Mouse (Mus musculus) subcutaneous adipose tissue, adult 2 months (tissue): ENCODE data around the gene Olfr318. TPM values are rescaled to one million over a fixed set of nuclear protein-coding genes. Genes with fewer than 3 reads are reported as not detected.

Source experiments
- polyA plus RNA-seq: library from polyadenylated mRNA; depleted of rRNA; stranded (reverse); fragments of >200 nt; gene quantifications from 2 replicates; pipeline ENCODE4 v1.2.3, GENCODE M21; 2012; ENCODE audit warnings: low replicate concordance; rRNA removed

The Olfr318 gene
- polyA plus RNA-seq = not detected in 2 replicates

GRCm38 (mm10) chr11:58723914-58724313 lies at the start of gene Olfr318:
Olfr318 (minus strand) TSS chr11:58724014.

GRCm38 (mm10) chr11:58772888-58773287 lies 49.1 kb upstream of the Olfr318 start, which contains the start of gene Olfr315:
Olfr315 (plus strand) TSS chr11:58773188.

GRCm38 (mm10) chr11:58752434-58752833 lies 28.6 kb upstream of the Olfr318 start, which contains the start of gene Olfr316:
Olfr316 (plus strand) TSS chr11:58752734.

GRCm38 (mm10) chr11:58738792-58739262 lies 15.0 kb upstream of the Olfr318 start, which contains the start of gene Olfr317:
Olfr317 (minus strand) TSS chr11:58739212.

GRCm38 (mm10) chr11:58698862-58699261 lies 25.0 kb downstream of the Olfr318 start, which contains the start of gene Olfr319:
Olfr319 (plus strand) TSS chr11:58699162.

GRCm38 (mm10) chr11:58680799-58681198 lies 43.0 kb downstream of the Olfr318 start, which contains the start of gene Olfr320:
Olfr320 (plus strand) TSS chr11:58681099.

Other genes starting within 250 kb of the Olfr318 start
- gene Olfr332, start 231.5 kb downstream of the Olfr318 start, polyA plus RNA-seq = not detected in 2 replicates
- gene Olfr331, start 221.4 kb downstream of the Olfr318 start, polyA plus RNA-seq = not detected in 2 replicates
- not detected in 2 replicates for gene Olfr330, start 189.2 kb downstream of the Olfr318 start, polyA plus RNA-seq
- not detected in 2 replicates for gene Olfr329-ps, start 177.6 kb downstream of the Olfr318 start, polyA plus RNA-seq
- not detected in 2 replicates for gene Olfr328, start 168.4 kb downstream of the Olfr318 start, polyA plus RNA-seq
- 0.18 TPM in 1 of 2 replicates, not detected in the other for gene Olfr224, start 153.5 kb downstream of the Olfr318 start, polyA plus RNA-seq
- gene Olfr325, start 146.3 kb downstream of the Olfr318 start, polyA plus RNA-seq = not detected in 2 replicates
- not detected in 2 replicates for gene Olfr324, start 128.9 kb downstream of the Olfr318 start, polyA plus RNA-seq
- 1.3 TPM in 1 of 2 replicates, not detected in the other for gene 2210407C18Rik, start 107.9 kb downstream of the Olfr318 start, polyA plus RNA-seq
- not detected in 2 replicates for gene Olfr323, start 93.5 kb downstream of the Olfr318 start, polyA plus RNA-seq
- 0.17 TPM in 1 of 2 replicates, not detected in the other for gene Trim58, start 83.5 kb downstream of the Olfr318 start, polyA plus RNA-seq
- not detected in 2 replicates for gene Olfr322, start 65.2 kb downstream of the Olfr318 start, polyA plus RNA-seq
- not detected in 2 replicates for gene Olfr320, start 42.9 kb downstream of the Olfr318 start, polyA plus RNA-seq
- not detected in 2 replicates for gene Olfr319, start 24.9 kb downstream of the Olfr318 start, polyA plus RNA-seq
- not detected in 2 replicates for gene Olfr317, start 15.2 kb upstream of the Olfr318 start, polyA plus RNA-seq
- gene Olfr316, start 28.7 kb upstream of the Olfr318 start, polyA plus RNA-seq = not detected in 2 replicates
- not detected in 2 replicates for gene Olfr315, start 49.2 kb upstream of the Olfr318 start, polyA plus RNA-seq
- not detected in 2 replicates for gene Olfr314, start 58.9 kb upstream of the Olfr318 start, polyA plus RNA-seq
- 0.37 and 2.4 TPM in 2 replicates for gene Fam183b, start 77.9 kb upstream of the Olfr318 start, polyA plus RNA-seq
- gene Olfr313, start 91.0 kb upstream of the Olfr318 start, polyA plus RNA-seq = not detected in 2 replicates
- gene Olfr312, start 105.2 kb upstream of the Olfr318 start, polyA plus RNA-seq = not detected in 2 replicates
- not detected in 2 replicates for gene Olfr311, start 115.2 kb upstream of the Olfr318 start, polyA plus RNA-seq
- gene Gm12258, start 123.1 kb upstream of the Olfr318 start, polyA plus RNA-seq = 4.3 and 5.5 TPM in 2 replicates
- 4.6 and 5.1 TPM in 2 replicates for gene 2810021J22Rik, start 143.2 kb upstream of the Olfr318 start, polyA plus RNA-seq
- gene Zfp39, start 180.2 kb upstream of the Olfr318 start, polyA plus RNA-seq = 1.4 and 2.0 TPM in 2 replicates
- not detected in 2 replicates for gene Btnl10, start 193.9 kb upstream of the Olfr318 start, polyA plus RNA-seq
- 169 and 254 TPM in 2 replicates for gene Rnf187, start 214.9 kb upstream of the Olfr318 start, polyA plus RNA-seq
- gene Hist3h2ba, start 224.9 kb upstream of the Olfr318 start, polyA plus RNA-seq = 0.99 and 6.7 TPM in 2 replicates
- gene Hist3h2a, start 230.7 kb upstream of the Olfr318 start, polyA plus RNA-seq = 13.4 and 31.4 TPM in 2 replicates
- gene Trim17, start 230.7 kb upstream of the Olfr318 start, polyA plus RNA-seq = 0.36 and 0.82 TPM in 2 replicates